Mouse (Mus musculus) neural tube, embryonic 12.5 days (tissue): Measurements from ENCODE around the gene Bmpr2. TPM values are rescaled to one million over a fixed set of nuclear protein-coding genes. Genes with fewer than 3 reads are reported as not detected.

Source experiments
- ATAC-seq: fragments of 200-750 bp; cut with Nextera tagmentation; 2 replicates; pipeline ENCODE4 v1.8.0; 2017; ENCODE audit warnings: low read depth, mild to moderate bottlenecking, moderate TSS enrichment, moderate library complexity; ENCODE audit not compliant: low FRiP score
- H3K27ac ChIP-seq: fragments of 300-500 bp; sonication (generic); 2 replicates; pipeline ENCODE4 v1.5.1; 2016
- H3K27me3 ChIP-seq: fragments of 300-500 bp; sonication (generic); replicated peaks from 2 replicates; pipeline ENCODE4 v1.6.1; 2016; ENCODE audit warnings: mild to moderate bottlenecking
- H3K36me3 ChIP-seq: fragments of 300-500 bp; sonication (generic); 2 replicates; pipeline ENCODE4 v1.6.1; 2016; ENCODE audit warnings: mild to moderate bottlenecking
- H3K4me1 ChIP-seq: fragments of 300-500 bp; sonication (generic); 2 replicates; pipeline ENCODE4 v1.6.1; 2016
- H3K4me2 ChIP-seq: fragments of 300-500 bp; sonication (generic); replicated peaks from 2 replicates; pipeline ENCODE4 v1.6.1; 2016; ENCODE audit warnings: mild to moderate bottlenecking
- H3K4me3 ChIP-seq: fragments of 300-500 bp; sonication (generic); 2 replicates; pipeline ENCODE4 v1.5.1; 2016
- H3K9ac ChIP-seq: fragments of 300-500 bp; sonication (generic); 2 replicates; pipeline ENCODE4 v1.6.1; 2016; ENCODE audit warnings: mild to moderate bottlenecking
- H3K9me3 ChIP-seq: fragments of 300-500 bp; sonication (generic); 2 replicates; pipeline ENCODE4 v1.6.1; 2016; ENCODE audit warnings: mild to moderate bottlenecking
- WGBS: fragments of 180-500 bp; shearing (Covaris S2); methylation state at CpG from one replicate; pipeline ENCODE4 v1.1.7; 2016; 5-methylcytosine and 5-hydroxymethylcytosine counted together
- polyA plus RNA-seq: library from polyadenylated mRNA; unstranded; fragments of >200 nt; fragmentation: Nextera tagmentation; extraction: Ambion mirVana; gene quantifications from 2 replicates; pipeline ENCODE4 v1.2.1, GENCODE M21; 2016

The Bmpr2 gene
- polyA plus RNA-seq, 1 experiment from 2014 or later = 11.8 TPM

DNA sequence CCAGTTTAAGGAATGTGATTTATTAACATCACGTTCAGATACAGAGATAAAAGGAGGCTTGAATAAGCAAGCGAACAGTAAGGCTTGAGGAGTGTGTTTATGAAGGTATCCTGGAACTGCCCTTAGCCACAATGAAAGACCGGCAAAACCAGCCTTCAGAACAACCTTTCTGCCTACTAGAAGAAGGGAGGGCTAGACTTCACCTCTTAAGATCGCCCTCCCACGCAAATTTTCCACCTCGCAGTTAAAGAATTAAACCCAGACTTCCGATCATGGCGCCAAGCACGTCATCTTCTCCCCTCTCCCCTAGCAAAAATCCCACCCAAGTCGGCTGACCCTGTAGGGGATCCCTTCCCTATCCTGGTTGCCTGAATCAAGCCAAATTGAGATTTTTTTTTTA is 992 bp upstream of the Bmpr2 start:
- peak overlapping the region; percentile 76 for H3K4me2 ChIP-seq
- peak overlapping the region; percentile 90 for H3K4me3 ChIP-seq
- peaks cover 10% of the 10 kb centered on the region for H3K4me1 ChIP-seq
- peak overlapping the region; percentile 99 for H3K27ac ChIP-seq
- H3K27me3 ChIP-seq = no peaks in the 10 kb centered on the region
- H3K9me3 ChIP-seq = no peaks in the 10 kb centered on the region
- H3K36me3 ChIP-seq = no peaks in the 10 kb centered on the region
- 3% methylated on average over 10 of the region's 10 CpGs for WGBS
- H3K9ac ChIP-seq = peak overlapping the region; percentile 94
- ATAC-seq = no peak

GRCm38 (mm10) chr1:59762651-59763163 is 493 bp upstream of the Bmpr2 start:
- Histone ChIP-seq H3K9ac (peak overlapping the region; percentile 94), H3K27me3 (no peaks in the 10 kb centered on the region), H3K36me3 (no peaks in the 10 kb centered on the region), H3K27ac (peak overlapping the region; percentile 99), H3K4me2 (peak overlapping the region; percentile 76), H3K4me3 (peak overlapping the region; percentile 90), H3K9me3 (no peaks in the 10 kb centered on the region), H3K4me1 (peaks cover 10% of the 10 kb centered on the region)
- WGBS = under 1% methylated on average over 44 of the region's 44 CpGs
- peak; percentile 68 for ATAC-seq

DNA sequence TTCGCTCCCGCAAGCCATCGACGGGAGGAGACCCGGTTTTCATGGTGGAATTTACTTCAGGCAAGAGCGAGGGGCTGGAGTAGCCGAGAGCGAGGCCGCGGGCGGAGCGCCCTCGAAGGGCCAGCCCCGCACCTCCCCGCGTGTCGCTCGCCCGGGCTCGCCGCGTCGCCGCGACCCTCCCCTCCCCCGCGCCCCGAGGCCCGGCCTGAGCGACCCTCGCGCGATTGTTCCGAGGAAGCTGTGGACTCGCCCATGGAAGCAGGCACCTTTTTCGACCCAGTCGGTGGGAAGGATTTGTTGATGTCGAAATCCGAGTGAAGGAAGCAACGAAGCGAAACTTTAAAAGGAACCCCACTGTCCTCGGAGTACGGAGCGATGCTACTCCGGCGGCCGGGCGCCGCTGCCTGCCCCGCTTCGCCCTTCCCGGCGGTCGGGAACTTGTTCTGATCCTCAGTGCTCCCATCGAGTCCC is 616 bp downstream of the Bmpr2 start:
- ATAC-seq = peak; percentile 72
- Histone ChIP-seq H3K9me3 (no peaks in the 10 kb centered on the region), H3K4me2 (peak overlapping the region; percentile 76), H3K4me1 (peaks cover 10% of the 10 kb centered on the region), H3K27ac (peak overlapping the region; percentile 99), H3K27me3 (no peaks in the 10 kb centered on the region), H3K9ac (peak overlapping the region; percentile 94), H3K4me3 (peak overlapping the region; percentile 90), H3K36me3 (no peaks in the 10 kb centered on the region)
- under 1% methylated on average over 55 of the region's 55 CpGs for WGBS

- H3K4me2 ChIP-seq = peak overlapping the region; percentile 76
- peak overlapping the region; percentile 94 for H3K9ac ChIP-seq
- H3K9me3 ChIP-seq = no peaks in the 10 kb centered on the region
- H3K27me3 ChIP-seq = no peaks in the 10 kb centered on the region
- ATAC-seq = no peak
- H3K27ac ChIP-seq = peak overlapping the region; percentile 99
- peak overlapping the region; percentile 90 for H3K4me3 ChIP-seq
- H3K36me3 ChIP-seq = 0 out of 2 replicates have a peak, but pooled peaks cover 4% of the 10 kb centered on the region
- H3K4me1 ChIP-seq = peaks cover 10% of the 10 kb centered on the region
- under 1% methylated on average over 27 of the region's 27 CpGs for WGBS
Observed at GRCm38 (mm10) chr1:59764407-59764971, 1.3 kb downstream of the Bmpr2 start.

GRCm38 (mm10) chr1:59765279-59765678 is 2.1 kb downstream of the Bmpr2 start:
- 9% methylated on average over 4 of the region's 4 CpGs for WGBS
- Histone ChIP-seq H3K4me3 (peak overlapping the region; percentile 90), H3K9ac (no peak overlapping the region), H3K4me1 (peaks cover 10% of the 10 kb centered on the region), H3K9me3 (no peaks in the 10 kb centered on the region), H3K27me3 (no peaks in the 10 kb centered on the region), H3K36me3 (0 out of 2 replicates have a peak, but pooled peaks cover 4% of the 10 kb centered on the region), H3K4me2 (peak overlapping the region; percentile 76), H3K27ac (no peak overlapping the region)
- no peak for ATAC-seq

DNA sequence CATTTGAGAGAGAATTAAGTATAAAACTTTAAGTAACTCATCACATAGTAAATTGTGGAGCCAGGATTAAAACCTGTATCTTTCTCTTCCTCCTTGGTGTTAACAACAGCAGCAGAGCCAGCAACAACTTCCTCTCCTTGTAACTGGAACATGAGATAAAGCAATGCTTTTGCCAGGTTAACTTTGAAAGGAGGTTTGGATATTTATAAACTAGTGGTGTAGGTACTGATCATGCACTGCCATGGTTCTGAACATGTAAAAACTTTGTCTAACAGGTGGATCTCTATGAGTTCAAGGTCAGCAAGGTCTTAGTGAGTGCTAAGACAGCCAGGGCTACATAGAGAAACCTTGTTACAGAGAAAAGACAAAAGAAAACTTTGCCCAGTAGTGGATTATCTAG is 3.4 kb downstream of the Bmpr2 start:
- no peak for ATAC-seq
- Histone ChIP-seq H3K9me3 (no peaks in the 10 kb centered on the region), H3K4me2 (peak overlapping the region; percentile 63), H3K36me3 (0 out of 2 replicates have a peak, but pooled peaks cover 4% of the 10 kb centered on the region), H3K4me1 (peaks cover 14% of the 10 kb centered on the region), H3K27me3 (no peaks in the 10 kb centered on the region), H3K4me3 (peak overlapping the region; percentile 29), H3K27ac (no peak overlapping the region), H3K9ac (peak overlapping the region; percentile 33; the same call in 1 of the 2 replicates)

DNA sequence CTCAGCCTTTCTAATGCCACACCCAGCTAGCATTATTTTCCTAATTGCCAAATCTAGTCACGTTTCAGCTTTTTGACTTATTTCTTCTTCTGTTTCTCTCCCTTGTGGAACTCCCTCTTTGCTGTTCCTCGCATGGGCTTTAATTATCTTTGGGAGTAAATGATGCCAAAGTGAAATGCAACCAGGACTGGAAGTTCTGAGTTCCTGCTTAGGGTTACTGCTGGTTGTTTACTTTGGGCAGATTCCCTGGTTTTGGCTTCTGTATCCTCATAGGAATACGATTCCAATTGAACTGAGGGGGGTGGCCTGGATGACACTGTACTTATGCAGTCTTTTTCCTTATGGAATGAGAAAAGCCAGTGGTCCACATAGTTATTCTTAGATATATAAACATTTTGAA is 8.7 kb downstream of the Bmpr2 start:
- H3K27ac ChIP-seq = no peak overlapping the region
- H3K9me3 ChIP-seq = no peaks in the 10 kb centered on the region
- no peak for ATAC-seq
- H3K4me2 ChIP-seq = 0 out of 2 replicates have a peak overlapping the region, but pooled peaks have one; percentile 5
- H3K36me3 ChIP-seq = 0 out of 2 replicates have a peak, but pooled peaks cover 4% of the 10 kb centered on the region
- WGBS = 81% methylated on average over 3 of the region's 3 CpGs
- no peak overlapping the region for H3K4me3 ChIP-seq
- H3K9ac ChIP-seq = no peak overlapping the region
- H3K4me1 ChIP-seq = peaks cover 10% of the 10 kb centered on the region
- H3K27me3 ChIP-seq = no peaks in the 10 kb centered on the region

GRCm38 (mm10) chr1:59781080-59781479 is 17.9 kb downstream of the Bmpr2 start:
- Histone ChIP-seq H3K9me3 (no peaks in the 10 kb centered on the region), H3K27me3 (no peaks in the 10 kb centered on the region), H3K27ac (no peak overlapping the region), H3K4me2 (no peak overlapping the region), H3K36me3 (no peaks in the 10 kb centered on the region), H3K9ac (no peak overlapping the region), H3K4me1 (no peaks in the 10 kb centered on the region), H3K4me3 (no peak overlapping the region)
- ATAC-seq = no peak
- WGBS = 83% methylated on average over 1 of the region's 1 CpGs

- Histone ChIP-seq H3K27ac (no peak overlapping the region), H3K9ac (no peak overlapping the region)
Observed at GRCm38 (mm10) chr1:59788975-59789374, 25.8 kb downstream of the Bmpr2 start.

DNA sequence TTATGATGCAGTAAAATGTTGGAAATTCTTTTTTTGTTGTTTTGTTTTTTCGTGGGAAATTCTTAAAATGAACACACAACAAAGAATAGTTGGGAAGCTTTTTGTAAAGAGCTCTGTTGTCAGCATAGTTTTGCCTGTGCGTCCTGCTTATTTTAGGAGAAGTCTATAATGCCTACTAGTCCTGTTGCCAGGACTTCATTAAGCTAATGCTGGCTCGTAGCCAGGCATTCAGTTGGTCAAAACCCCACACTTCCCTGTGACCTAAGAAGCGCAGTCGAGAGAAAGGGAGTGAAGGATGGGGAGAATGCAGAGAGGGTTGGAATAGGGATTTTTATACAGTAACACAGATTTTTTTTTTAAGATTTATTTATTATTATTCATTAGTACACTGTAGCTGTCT is 26.5 kb downstream of the Bmpr2 start:
- no peak for ATAC-seq
- Histone ChIP-seq H3K36me3 (no peaks in the 10 kb centered on the region), H3K4me2 (no peak overlapping the region), H3K27ac (no peak overlapping the region), H3K4me3 (no peak overlapping the region), H3K9me3 (no peaks in the 10 kb centered on the region), H3K9ac (no peak overlapping the region), H3K27me3 (no peaks in the 10 kb centered on the region), H3K4me1 (0 out of 2 replicates have a peak, but pooled peaks cover 6% of the 10 kb centered on the region)
- WGBS = 65% methylated on average over 5 of the region's 5 CpGs

More at GRCm38 (mm10) chr1:59788975-59789374, 25.8 kb downstream of the Bmpr2 start:
- H3K27me3 ChIP-seq = no peaks in the 10 kb centered on the region
- no peaks in the 10 kb centered on the region for H3K36me3 ChIP-seq
- H3K9me3 ChIP-seq = no peaks in the 10 kb centered on the region
- WGBS = 40% methylated on average over 6 of the region's 6 CpGs
- H3K4me2 ChIP-seq = no peak overlapping the region
- ATAC-seq = peak; percentile 61; the same call in 1 of the 2 replicates
- no peak overlapping the region for H3K4me3 ChIP-seq
- 0 out of 2 replicates have a peak, but pooled peaks cover 6% of the 10 kb centered on the region for H3K4me1 ChIP-seq

GRCm38 (mm10) chr1:59795336-59795735 is 32.1 kb downstream of the Bmpr2 start:
- Histone ChIP-seq H3K4me1 (no peaks in the 10 kb centered on the region), H3K9me3 (no peaks in the 10 kb centered on the region), H3K36me3 (no peaks in the 10 kb centered on the region), H3K9ac (no peak overlapping the region), H3K4me2 (no peak overlapping the region), H3K4me3 (no peak overlapping the region), H3K27ac (no peak overlapping the region), H3K27me3 (no peaks in the 10 kb centered on the region)
- 38% methylated on average over 1 of the region's 1 CpGs for WGBS
- ATAC-seq = no peak

- no peak overlapping the region for H3K4me2 ChIP-seq
- no peaks in the 10 kb centered on the region for H3K27me3 ChIP-seq
- H3K27ac ChIP-seq = no peak overlapping the region
- no peaks in the 10 kb centered on the region for H3K36me3 ChIP-seq
- H3K9ac ChIP-seq = no peak overlapping the region
- H3K4me3 ChIP-seq = no peak overlapping the region
- no peaks in the 10 kb centered on the region for H3K9me3 ChIP-seq
- no peak for ATAC-seq
- WGBS = 91% methylated on average over 2 of the region's 2 CpGs
- H3K4me1 ChIP-seq = no peaks in the 10 kb centered on the region
Observed at GRCm38 (mm10) chr1:59797865-59798264, 34.7 kb downstream of the Bmpr2 start.

DNA sequence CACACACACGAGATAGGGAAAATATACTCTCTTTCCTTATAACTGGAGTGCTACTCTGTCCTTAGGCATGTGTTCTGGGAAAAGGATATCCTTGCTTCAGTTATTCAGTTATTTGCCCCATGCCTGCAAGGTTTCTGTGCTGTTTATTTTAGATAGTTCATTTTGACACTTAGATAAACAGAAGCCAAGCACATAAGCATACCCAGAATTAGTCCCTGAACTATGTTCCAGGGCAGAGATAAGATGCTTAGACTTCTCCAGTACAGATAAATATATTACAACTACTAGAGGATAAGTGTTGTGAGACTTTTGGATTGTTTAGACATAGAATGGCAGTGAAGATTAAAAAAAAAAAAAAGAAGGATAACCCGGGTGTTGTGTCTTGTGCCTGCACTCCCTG is 41.2 kb downstream of the Bmpr2 start:
- no peaks in the 10 kb centered on the region for H3K4me1 ChIP-seq
- H3K4me2 ChIP-seq = no peak overlapping the region
- H3K27ac ChIP-seq = no peak overlapping the region
- no peaks in the 10 kb centered on the region for H3K36me3 ChIP-seq
- no peaks in the 10 kb centered on the region for H3K9me3 ChIP-seq
- no peaks in the 10 kb centered on the region for H3K27me3 ChIP-seq
- no peak overlapping the region for H3K9ac ChIP-seq
- ATAC-seq = no peak
- 83% methylated on average over 2 of the region's 2 CpGs for WGBS
- H3K4me3 ChIP-seq = no peak overlapping the region
